Mouse (Mus musculus) MEL (cell line): ENCODE results near the gene Myh9.

Source experiments
- CHD2 ChIP-seq: IDR thresholded peaks from 2 replicates; pipeline ENCODE4 v1.6.1; 2011; ENCODE audit warnings: low read length, improper control_type of control experiment
- CTCF ChIP-seq, 3 experiments: IDR thresholded peaks in 2 of 3; conservative IDR thresholded peaks in 1 of 3; 2 replicates each; pipeline ENCODE4 v1.5.1; 2011 to 2012; ENCODE audit warnings: low read length in 3 of 3, low read depth in 2 of 3, mild to moderate bottlenecking in 2 of 3, improper control_type of control experiment in 1 of 3, inconsistent platforms in 1 of 3, mixed read lengths in 1 of 3, moderate library complexity in 1 of 3; ENCODE audit not compliant: control insufficient read depth in 1 of 3, insufficient read depth in 1 of 3, poor library complexity in 1 of 3, severe bottlenecking in 1 of 3
- ELF1 ChIP-seq: IDR thresholded peaks from 2 replicates; pipeline ENCODE4 v1.6.1; 2014; ENCODE audit warnings: low read depth, mild to moderate bottlenecking, inconsistent platforms, low read length, improper control_type of control experiment, moderate library complexity
- EP300 ChIP-seq, 2 experiments: IDR thresholded peaks; 2 replicates each; pipeline ENCODE4 v1.6.1; 2011; ENCODE audit warnings: improper control_type of control experiment in 2 of 2, low read length in 2 of 2, low read depth in 1 of 2, mild to moderate bottlenecking in 1 of 2
- GATA1 ChIP-seq: IDR thresholded peaks from 2 replicates; pipeline ENCODE4 v1.6.1; 2011; ENCODE audit warnings: low read depth, low read length, improper control_type of control experiment
- HCFC1 ChIP-seq: IDR thresholded peaks from 2 replicates; pipeline ENCODE4 v1.6.1; 2012; ENCODE audit warnings: low read depth, mild to moderate bottlenecking, inconsistent platforms, low read length, improper control_type of control experiment, moderate library complexity
- MYC ChIP-seq: IDR thresholded peaks from 2 replicates; pipeline ENCODE4 v1.6.1; 2011; ENCODE audit warnings: low read depth, mild to moderate bottlenecking, low read length, improper control_type of control experiment, moderate library complexity
- NELFE ChIP-seq: IDR thresholded peaks from 2 replicates; pipeline ENCODE4 v1.6.1; 2011; ENCODE audit warnings: low read depth, low read length, improper control_type of control experiment
- POLR2A ChIP-seq, 2 experiments: IDR thresholded peaks; 2 replicates each; pipeline ENCODE4 v1.6.1; 2011 to 2012; ENCODE audit warnings: low read length in 2 of 2, mild to moderate bottlenecking in 2 of 2, control low read depth in 1 of 2, improper control_type of control experiment in 1 of 2, low read depth in 1 of 2, moderate library complexity in 1 of 2; ENCODE audit not compliant: control insufficient read depth in 1 of 2, insufficient read depth in 1 of 2, poor library complexity in 1 of 2
- TAL1 ChIP-seq: IDR thresholded peaks from 2 replicates; pipeline ENCODE4 v1.6.1; 2012; ENCODE audit warnings: mild to moderate bottlenecking, inconsistent platforms, low read length, moderate library complexity, mixed read lengths
- ZC3H11A ChIP-seq: IDR thresholded peaks from 2 replicates; pipeline ENCODE4 v1.6.1; 2012; ENCODE audit warnings: low read depth, mild to moderate bottlenecking, inconsistent platforms, low read length, improper control_type of control experiment
- ZNF384 ChIP-seq: IDR thresholded peaks from 2 replicates; pipeline ENCODE4 v1.6.1; 2012; ENCODE audit warnings: low read depth, mild to moderate bottlenecking, inconsistent platforms, low read length, improper control_type of control experiment

- TF ChIP-seq GATA1 (no peak), NELFE (no peak), CHD2 (no peak), ZNF384 (no peak), POLR2A (IDR thresholded peaks at IDR 0.05; ENCODE audit: control insufficient read depth in 1 of 2, insufficient read depth in 1 of 2, low read depth in 1 of 2, low read length in 2 of 2, poor library complexity in 1 of 2) (no peak), TAL1 (no peak), CTCF (IDR thresholded peaks at IDR 0.05 in 2 of 3, conservative IDR thresholded peaks at IDR 0.05 in 1 of 3; ENCODE audit: control insufficient read depth in 1 of 3, insufficient read depth in 1 of 3, low read depth in 2 of 3, low read length in 3 of 3, poor library complexity in 1 of 3, severe bottlenecking in 1 of 3) (no peak), EP300 (IDR thresholded peaks at IDR 0.05; ENCODE audit: low read depth in 1 of 2, low read length in 2 of 2) (no peak), ZC3H11A (no peak), MYC (no peak), ELF1 (no peak), HCFC1 (no peak)
These were observed 51.1 kb downstream of the Myh9 start for GRCm38 (mm10) chr15:77790656-77791405.
